Mouse (Mus musculus): ENCODE measurements at regions not wholly inside any gene's neighbourhood (a gene's known extent, or its start where the extent isn't known, plus 50 kb on each side); places are given as distances from the start of the nearest gene placed in this dataset.
"Not testable (repeated sequence)": the region's sequence is repeated elsewhere in the genome, so short reads cannot be mapped to it uniquely, and the experiment has no call there.

GRCm38 (mm10) chr6:5621582-5621981 lies 103.9 kb upstream of the Dync1i1 start:
- TF ChIP-seq CEBPB (IDR thresholded peaks at IDR 0.05; ENCODE audit: low read depth) (no peak), USF1 (IDR thresholded peaks at IDR 0.05; ENCODE audit: low read depth) (no peak)
- Histone ChIP-seq H3K4me3 (ENCODE audit: insufficient read depth, poor library complexity, severe bottlenecking) (no peak overlapping the region), H3K27me3 (ENCODE audit: control insufficient read depth, insufficient read depth, insufficient read length) (no peaks in the 10 kb centered on the region), H3K79me2 (ENCODE audit: control insufficient read depth, insufficient read depth) (no peaks in the 10 kb centered on the region), H3K36me3 (ENCODE audit: control insufficient read depth, insufficient read depth) (no peaks in the 10 kb centered on the region), H3ac (ENCODE audit: control insufficient read depth, insufficient read length, low read depth) (no peak overlapping the region), H3K79me3 (ENCODE audit: low read depth) (no peaks in the 10 kb centered on the region)

- Histone ChIP-seq H3K36me3 (ENCODE audit: control insufficient read depth, insufficient read depth) (no peaks in the 10 kb centered on the region), H3K4me3 (ENCODE audit: insufficient read depth, poor library complexity, severe bottlenecking) (no peak overlapping the region), H3K27me3 (ENCODE audit: control insufficient read depth, insufficient read depth, insufficient read length) (no peaks in the 10 kb centered on the region), H3K79me3 (ENCODE audit: low read depth) (no peaks in the 10 kb centered on the region), H3K79me2 (ENCODE audit: control insufficient read depth, insufficient read depth) (no peaks in the 10 kb centered on the region), H3ac (ENCODE audit: control insufficient read depth, insufficient read length, low read depth) (no peak overlapping the region)
- TF ChIP-seq CEBPB (IDR thresholded peaks at IDR 0.05; ENCODE audit: low read depth) (no peak), FOSL1 (IDR thresholded peaks at IDR 0.05; ENCODE audit: insufficient read depth, low read length, poor library complexity, severe bottlenecking) (no peak), MYOD1 (IDR thresholded peaks at IDR 0.05; ENCODE audit: control insufficient read depth, insufficient read length, low read depth) (no peak)
These were observed 97.9 kb upstream of the Pdk4 start for GRCm38 (mm10) chr6:5594011-5594410.

DNA sequence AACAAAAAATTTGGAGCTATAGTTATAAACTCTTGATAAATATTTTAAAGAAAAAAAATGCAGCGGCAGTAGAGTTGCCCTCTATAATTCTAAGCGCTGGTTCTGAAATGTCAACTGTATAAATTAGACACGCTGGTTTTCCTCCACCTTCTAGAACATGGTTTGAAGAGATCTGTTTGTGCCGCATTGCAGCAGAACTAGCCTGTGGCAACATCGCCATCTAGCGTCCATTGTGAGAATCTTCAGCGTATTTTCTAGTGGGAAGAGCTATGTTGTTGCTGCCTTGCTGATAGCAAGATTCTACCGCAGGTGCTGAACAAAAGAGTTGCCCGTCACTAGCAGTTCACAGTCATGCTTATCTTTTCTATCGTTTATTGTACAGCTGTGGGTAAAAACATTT lies 93.5 kb upstream of the Pdk4 start:
- no peak overlapping the region for H3ac ChIP-seq (ENCODE audit: control insufficient read depth, insufficient read length, low read depth)
- no peaks in the 10 kb centered on the region for H3K79me2 ChIP-seq (ENCODE audit: control insufficient read depth, insufficient read depth)
- no peaks in the 10 kb centered on the region for H3K36me3 ChIP-seq (ENCODE audit: control insufficient read depth, insufficient read depth)
- no peaks in the 10 kb centered on the region for H3K79me3 ChIP-seq (ENCODE audit: low read depth)
- no peak overlapping the region for H3K4me3 ChIP-seq (ENCODE audit: insufficient read depth, poor library complexity, severe bottlenecking)
- H3K27me3 ChIP-seq (ENCODE audit: control insufficient read depth, insufficient read depth, insufficient read length), result no peaks in the 10 kb centered on the region
- TF ChIP-seq CTCF (IDR thresholded peaks at IDR 0.05; ENCODE audit: control insufficient read depth, insufficient read depth, insufficient read length) (peak; percentile 50), CEBPB (IDR thresholded peaks at IDR 0.05; ENCODE audit: low read depth) (no peak), USF1 (IDR thresholded peaks at IDR 0.05; ENCODE audit: low read depth) (no peak)

DNA sequence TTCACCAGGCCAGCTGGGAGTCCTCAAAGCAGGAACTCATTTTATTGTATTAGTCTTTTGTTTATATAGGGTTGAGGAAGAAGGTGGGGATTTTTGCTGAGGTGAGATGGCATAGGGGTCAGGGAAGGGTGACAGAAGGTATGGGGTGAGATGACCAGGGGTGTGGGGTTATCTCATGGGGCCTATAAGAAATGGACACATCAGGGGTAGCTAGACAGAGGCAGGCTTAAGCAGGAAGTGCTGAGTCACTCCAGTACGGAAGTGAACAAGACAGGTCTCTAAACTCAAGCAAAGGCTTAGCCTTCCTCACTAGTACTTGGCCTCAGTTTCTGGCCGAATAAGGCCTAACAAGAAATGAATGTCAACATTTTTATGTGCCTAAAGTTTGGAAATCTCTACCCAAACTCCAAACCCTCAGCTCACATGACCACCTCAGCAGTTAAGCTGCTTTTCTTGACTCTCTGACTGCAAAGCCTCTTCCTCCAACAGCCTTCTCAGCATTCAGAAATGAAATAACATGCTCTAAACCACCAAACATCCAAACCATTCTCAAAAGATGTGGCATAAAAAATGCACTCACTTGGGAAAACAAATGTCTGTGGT lies 86.9 kb upstream of the Pdk4 start:
- Histone ChIP-seq H3K79me3 (ENCODE audit: low read depth) (no peaks in the 10 kb centered on the region), H3K79me2 (ENCODE audit: control insufficient read depth, insufficient read depth) (no peaks in the 10 kb centered on the region), H3K36me3 (ENCODE audit: control insufficient read depth, insufficient read depth) (no peaks in the 10 kb centered on the region), H3K27me3 (ENCODE audit: control insufficient read depth, insufficient read depth, insufficient read length) (no peaks in the 10 kb centered on the region), H3ac (ENCODE audit: control insufficient read depth, insufficient read length, low read depth) (no peak overlapping the region), H3K4me3 (ENCODE audit: insufficient read depth, poor library complexity, severe bottlenecking) (no peak overlapping the region)
- TF ChIP-seq MYOG (IDR thresholded peaks at IDR 0.05; ENCODE audit: control insufficient read depth, extremely low read depth, insufficient read length) (no peak), USF1 (IDR thresholded peaks at IDR 0.05; ENCODE audit: low read depth) (peak; percentile 33)

GRCm38 (mm10) chr6:5576891-5577290 lies 80.8 kb upstream of the Pdk4 start:
- not testable (repeated sequence) for H3K79me3 ChIP-seq (ENCODE audit: low read depth); H3K4me3 ChIP-seq (ENCODE audit: insufficient read depth, poor library complexity, severe bottlenecking); H3K36me3 ChIP-seq (ENCODE audit: control insufficient read depth, insufficient read depth); H3K27me3 ChIP-seq (ENCODE audit: control insufficient read depth, insufficient read depth, insufficient read length); H3ac ChIP-seq (ENCODE audit: control insufficient read depth, insufficient read length, low read depth); H3K79me2 ChIP-seq (ENCODE audit: control insufficient read depth, insufficient read depth)

DNA sequence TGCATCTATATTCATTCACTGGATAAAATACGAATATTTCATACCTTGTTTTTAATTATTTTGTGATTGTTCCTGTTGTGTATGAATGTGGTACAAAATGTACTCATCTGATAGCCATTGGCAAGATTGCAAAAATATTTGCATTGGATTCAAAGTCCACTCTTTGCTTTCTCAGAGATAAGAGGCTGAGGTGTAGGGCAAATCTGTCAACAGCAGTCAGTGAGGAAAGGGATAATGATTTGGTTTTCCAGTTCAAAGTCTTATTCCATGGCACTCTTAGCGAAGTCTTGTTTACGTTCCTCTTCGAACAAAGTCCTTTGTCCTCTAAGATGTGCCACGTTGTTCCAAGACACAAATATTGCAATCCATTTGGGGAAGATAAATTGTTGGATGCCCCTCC lies 70.5 kb upstream of the Pdk4 start:
- no peak overlapping the region for H3ac ChIP-seq (ENCODE audit: control insufficient read depth, insufficient read length, low read depth)
- H3K4me3 ChIP-seq (ENCODE audit: insufficient read depth, poor library complexity, severe bottlenecking), result no peak overlapping the region
- no peaks in the 10 kb centered on the region for H3K79me2 ChIP-seq (ENCODE audit: control insufficient read depth, insufficient read depth)
- no peaks in the 10 kb centered on the region for H3K79me3 ChIP-seq (ENCODE audit: low read depth)
- no peaks in the 10 kb centered on the region for H3K27me3 ChIP-seq (ENCODE audit: control insufficient read depth, insufficient read depth, insufficient read length)
- TF ChIP-seq USF1 (IDR thresholded peaks at IDR 0.05; ENCODE audit: low read depth) (no peak), CTCF (IDR thresholded peaks at IDR 0.05; ENCODE audit: control insufficient read depth, insufficient read depth, insufficient read length) (no peak), MYOG (IDR thresholded peaks at IDR 0.05; ENCODE audit: control insufficient read depth, extremely low read depth, insufficient read length) (no peak), MAX (IDR thresholded peaks at IDR 0.05) (no peak), CEBPB (IDR thresholded peaks at IDR 0.05; ENCODE audit: low read depth) (no peak), FOSL1 (IDR thresholded peaks at IDR 0.05; ENCODE audit: insufficient read depth, low read length, poor library complexity, severe bottlenecking) (no peak), MYOD1 (IDR thresholded peaks at IDR 0.05; ENCODE audit: control insufficient read depth, insufficient read length, low read depth) (no peak)
- no peaks in the 10 kb centered on the region for H3K36me3 ChIP-seq (ENCODE audit: control insufficient read depth, insufficient read depth)

DNA sequence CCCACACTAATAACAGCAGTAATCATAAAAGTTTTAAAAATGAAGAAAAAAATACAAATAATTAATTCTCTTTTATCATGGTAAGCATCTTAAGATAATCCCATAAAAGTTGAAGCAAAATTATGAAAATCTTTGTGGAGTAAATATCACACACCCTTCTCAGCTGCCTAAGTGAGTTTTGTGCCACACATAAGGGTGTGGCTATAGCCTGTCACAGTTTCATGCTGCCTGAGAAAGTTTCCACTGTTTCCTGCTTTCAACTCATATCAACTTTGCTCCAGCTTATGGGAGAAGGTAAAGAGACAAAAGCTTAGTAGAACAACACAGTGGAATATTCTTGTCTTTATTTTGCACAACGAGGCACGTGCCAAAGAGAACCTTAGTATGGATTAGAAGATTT lies 68.9 kb upstream of the Pdk4 start:
- Histone ChIP-seq H3K4me3 (ENCODE audit: insufficient read depth, poor library complexity, severe bottlenecking) (no peak overlapping the region), H3K27me3 (ENCODE audit: control insufficient read depth, insufficient read depth, insufficient read length) (no peaks in the 10 kb centered on the region), H3K79me2 (ENCODE audit: control insufficient read depth, insufficient read depth) (no peaks in the 10 kb centered on the region), H3K36me3 (ENCODE audit: control insufficient read depth, insufficient read depth) (no peaks in the 10 kb centered on the region), H3K79me3 (ENCODE audit: low read depth) (no peaks in the 10 kb centered on the region), H3ac (ENCODE audit: control insufficient read depth, insufficient read length, low read depth) (no peak overlapping the region)
- no peak for TF ChIP-seq CEBPB (IDR thresholded peaks at IDR 0.05; ENCODE audit: low read depth)
- TF ChIP-seq MAX (IDR thresholded peaks at IDR 0.05), result no peak

Measured in C2C12 (cell line).